Mouse (Mus musculus): ENCODE measurements at regions not wholly inside any gene's neighbourhood (a gene's known extent, or its start where the extent isn't known, plus 50 kb on each side); places are given as distances from the start of the nearest gene placed in this dataset.

DNA sequence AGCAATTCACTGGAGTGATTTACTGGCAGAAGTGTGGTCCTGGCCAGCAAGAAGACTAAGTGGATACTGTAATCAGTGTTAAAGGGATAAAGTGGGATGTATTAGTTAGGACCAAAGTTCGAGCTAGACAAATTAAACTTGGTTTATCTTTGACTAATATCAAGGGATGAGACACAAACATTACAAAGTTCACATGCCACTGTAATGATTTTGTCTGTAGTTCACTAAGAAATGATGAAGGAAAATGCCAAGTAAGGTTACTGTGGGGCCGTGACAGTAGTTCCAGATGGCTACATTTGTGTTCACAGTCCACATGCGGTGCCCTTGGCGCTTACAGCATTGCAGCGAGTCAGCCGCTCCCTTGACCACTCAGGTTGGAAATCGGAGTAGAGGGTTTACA, 458.2 kb upstream of the Pkn2 start:
- no peak for TF ChIP-seq CTCF (IDR thresholded peaks at IDR 0.05)
- TF ChIP-seq EP300 (IDR thresholded peaks at IDR 0.05): no peak

Measured in lung, postnatal 0 days (tissue).